Mouse (Mus musculus) leukemia stem cell, adult 10-12 weeks (primary cell): ENCODE results near the gene Zfp287. TPM values are rescaled to one million over a fixed set of nuclear protein-coding genes. Genes with fewer than 3 reads are reported as not detected.

Experiments
- polyA plus RNA-seq: library from polyadenylated mRNA; stranded (reverse); fragments of >175 nt; gene quantifications from 2 replicates; pipeline ENCODE4 v1.2.3, GENCODE M21; 2012; ENCODE audit warnings: low replicate concordance

Gene Zfp287
- 0.39 and 0.41 TPM in 2 replicates for polyA plus RNA-seq

DNA sequence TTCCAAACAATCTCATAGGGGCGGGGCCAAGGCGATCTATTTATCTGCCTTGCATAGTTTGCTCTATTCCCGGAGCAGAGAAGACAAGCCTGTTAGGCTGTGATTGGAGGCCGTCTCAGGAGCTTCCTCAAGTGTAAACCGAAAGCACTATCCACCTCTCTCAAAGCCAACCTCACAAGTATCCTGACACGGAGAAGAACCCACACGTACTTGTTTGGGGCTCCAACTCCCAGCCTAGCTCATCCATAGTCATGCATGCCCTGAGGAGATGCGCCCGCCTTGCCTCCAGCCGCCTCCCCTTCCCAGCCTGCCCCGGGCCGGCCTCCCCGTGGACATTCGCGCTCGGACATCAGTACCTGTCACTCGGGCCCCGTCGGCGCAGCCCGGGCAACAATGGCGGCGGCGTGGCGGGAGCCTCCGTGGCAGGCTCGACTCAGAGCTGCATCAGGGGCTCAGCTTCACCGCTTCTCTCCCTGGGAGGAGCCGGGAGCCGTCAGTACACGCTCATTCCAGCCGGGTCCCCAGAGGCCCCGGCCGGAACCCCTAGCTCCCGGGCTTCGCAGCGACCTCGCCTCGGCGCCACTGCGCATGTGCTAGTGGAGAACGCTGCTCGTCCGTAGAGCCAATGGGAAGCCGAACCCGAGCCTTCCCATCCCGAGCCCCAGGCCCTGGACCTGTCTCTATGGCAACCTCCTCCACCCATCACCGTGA is at the start of gene Zfp287:
Gene Zfp287 (minus strand): TSS at position 595 of the 711 bp plus-strand sequence.

DNA sequence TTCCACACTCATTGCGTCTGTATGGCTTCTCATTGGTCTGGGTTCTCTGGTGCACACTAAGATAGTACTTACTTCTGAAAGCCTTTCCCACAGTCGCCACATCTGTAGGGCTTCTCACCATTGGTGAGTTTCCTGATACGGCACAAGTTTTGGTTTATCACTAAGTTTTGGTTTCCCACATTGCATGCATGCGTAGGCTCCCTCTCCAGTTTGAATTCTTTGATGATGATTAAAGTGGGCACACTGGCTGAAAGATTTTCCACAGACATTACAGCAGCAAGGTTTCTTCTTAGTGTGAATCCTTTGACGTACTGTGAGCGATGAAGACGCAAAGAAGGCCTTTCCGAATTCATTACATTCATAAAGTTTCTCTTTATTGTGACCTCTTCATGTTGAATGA is 21.1 kb upstream of the Zfp287 start, which contains the start of gene Gm10428:
Gene Gm10428 (plus strand): TSS at position 321 of the 400 bp plus-strand sequence.

Other genes with a start within 250 kb of the Zfp287 start
- gene Cenpv, start 192.6 kb downstream of the Zfp287 start, polyA plus RNA-seq = 58.3 and 104 TPM in 2 replicates
- gene Ubb, start 180.7 kb downstream of the Zfp287 start, polyA plus RNA-seq = 219 and 717 TPM in 2 replicates
- 6.1 and 22.7 TPM in 2 replicates for gene Trpv2, start 157.4 kb downstream of the Zfp287 start, polyA plus RNA-seq
- gene Lrrc75a, start 83.4 kb downstream of the Zfp287 start, polyA plus RNA-seq = 2.3 and 3.3 TPM in 2 replicates
- gene Mmgt2, start 83.2 kb downstream of the Zfp287 start, polyA plus RNA-seq = 15.9 and 16.1 TPM in 2 replicates
- not detected in 2 replicates for gene Gm10428, start 21.2 kb upstream of the Zfp287 start, polyA plus RNA-seq
- not detected in 2 replicates for gene Zfp286, start 57.6 kb upstream of the Zfp287 start, polyA plus RNA-seq
- 0.92 and 1.1 TPM in 2 replicates for gene Trim16, start 88.3 kb upstream of the Zfp287 start, polyA plus RNA-seq
- gene Fbxw10, start 115.2 kb upstream of the Zfp287 start, polyA plus RNA-seq = not detected in 2 replicates
- 1.5 and 1.8 TPM in 2 replicates for gene Tvp23b, start 147.6 kb upstream of the Zfp287 start, polyA plus RNA-seq
- gene Cdrt4, start 219.3 kb upstream of the Zfp287 start, polyA plus RNA-seq = not detected in 2 replicates